Mouse (Mus musculus) heart, embryonic 13.5 days (tissue): ENCODE measurements around the gene Nudt3. TPM values are rescaled to one million over a fixed set of nuclear protein-coding genes. Genes with fewer than 3 reads are reported as not detected.

Source experiments
- ATAC-seq: fragments of 200-750 bp; cut with Nextera tagmentation; 2 replicates; pipeline ENCODE4 v1.8.0; 2017; ENCODE audit warnings: moderate TSS enrichment; ENCODE audit not compliant: insufficient number of reproducible peaks, low FRiP score, low TSS enrichment; ENCODE audit errors: extremely low read depth
- H3K27ac ChIP-seq: fragments of 300-500 bp; sonication (generic); replicated peaks from 2 replicates; pipeline ENCODE4 v1.5.1; 2015; ENCODE audit warnings: moderate library complexity, mild to moderate bottlenecking, inconsistent platforms
- H3K27me3 ChIP-seq: fragments of 300-500 bp; sonication (generic); replicated peaks from 2 replicates; pipeline ENCODE4 v1.6.1; 2015; ENCODE audit warnings: mild to moderate bottlenecking, inconsistent platforms
- H3K36me3 ChIP-seq: fragments of 300-500 bp; sonication (generic); 2 replicates; pipeline ENCODE4 v1.6.1; 2015; ENCODE audit warnings: mild to moderate bottlenecking, inconsistent platforms
- H3K4me1 ChIP-seq: fragments of 300-500 bp; sonication (generic); 2 replicates; pipeline ENCODE4 v1.6.1; 2015; ENCODE audit warnings: inconsistent platforms
- H3K4me2 ChIP-seq: fragments of 300-500 bp; sonication (generic); 2 replicates; pipeline ENCODE4 v1.6.1; 2015; ENCODE audit warnings: inconsistent platforms, mild to moderate bottlenecking, moderate library complexity
- H3K4me3 ChIP-seq: fragments of 300-500 bp; sonication (generic); 2 replicates; pipeline ENCODE4 v1.5.1; 2015; ENCODE audit warnings: moderate library complexity, mild to moderate bottlenecking, inconsistent platforms
- H3K9ac ChIP-seq: fragments of 300-500 bp; sonication (generic); 2 replicates; pipeline ENCODE4 v1.6.1; 2015; ENCODE audit warnings: inconsistent platforms, mild to moderate bottlenecking, moderate library complexity
- H3K9me3 ChIP-seq: fragments of 300-500 bp; sonication (generic); 2 replicates; pipeline ENCODE4 v1.6.1; 2016; ENCODE audit warnings: inconsistent platforms
- WGBS: fragments of 180-500 bp; shearing (Covaris S2); methylation state at CpG from one replicate; pipeline ENCODE4 v1.1.7; 2015; ENCODE audit warnings: mixed read lengths; 5-methylcytosine and 5-hydroxymethylcytosine counted together
- polyA plus RNA-seq: library from polyadenylated mRNA; unstranded; fragments of >200 nt; fragmentation: Nextera tagmentation; extraction: Ambion mirVana; gene quantifications from 2 replicates; pipeline ENCODE4 v1.2.1, GENCODE M21; 2015

The Nudt3 gene
- polyA plus RNA-seq, 1 experiment from 2014 or later, result 98.8 TPM

DNA sequence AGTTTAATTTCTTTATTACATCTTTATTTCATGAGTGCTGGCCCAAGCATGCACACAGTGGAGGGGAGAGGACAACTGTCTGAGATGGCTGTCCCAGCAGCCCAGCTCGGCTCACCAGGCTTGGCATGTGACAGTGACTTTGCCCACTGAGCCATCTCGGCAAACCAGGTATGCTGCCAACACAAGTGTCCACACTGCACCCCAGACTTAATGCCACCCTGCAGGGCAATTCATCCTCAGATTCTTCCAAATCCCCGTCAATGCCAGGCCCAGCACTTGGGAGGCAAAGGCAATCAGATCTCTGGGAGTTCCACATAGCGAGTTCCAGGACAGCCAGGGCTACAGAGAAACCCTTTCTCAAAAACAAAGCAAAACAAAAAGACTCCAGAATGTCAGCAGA lies 10.3 kb downstream of the Nudt3 start:
- Histone ChIP-seq H3K9me3 (no peaks in the 10 kb centered on the region), H3K27ac (no peak overlapping the region), H3K36me3 (peaks cover 35% of the 10 kb centered on the region), H3K4me1 (peaks cover 65% of the 10 kb centered on the region), H3K4me2 (no peak overlapping the region), H3K4me3 (no peak overlapping the region), H3K9ac (peak overlapping the region; percentile 33; the same call in 1 of the 2 replicates), H3K27me3 (no peaks in the 10 kb centered on the region)
- ATAC-seq, result no peak
- 80% methylated on average over 4 of the region's 4 CpGs for WGBS

GRCm38 (mm10) chr17:27611994-27612393 lies 11.3 kb downstream of the Nudt3 start:
- peaks cover 69% of the 10 kb centered on the region for H3K4me1 ChIP-seq

GRCm38 (mm10) chr17:27611519-27611884 lies 11.8 kb downstream of the Nudt3 start:
- Histone ChIP-seq H3K36me3 (peaks cover 26% of the 10 kb centered on the region), H3K27me3 (no peaks in the 10 kb centered on the region), H3K4me3 (no peak overlapping the region), H3K27ac (peak overlapping the region; percentile 69), H3K9ac (peak overlapping the region; percentile 34; the same call in 1 of the 2 replicates), H3K4me1 (peaks cover 72% of the 10 kb centered on the region), H3K9me3 (no peaks in the 10 kb centered on the region), H3K4me2 (no peak overlapping the region)
- 49% methylated on average over 3 of the region's 3 CpGs for WGBS
- no peak for ATAC-seq

More at GRCm38 (mm10) chr17:27611994-27612393, 11.3 kb downstream of the Nudt3 start:
- 68% methylated on average over 5 of the region's 5 CpGs for WGBS
- H3K27me3 ChIP-seq, result no peaks in the 10 kb centered on the region
- H3K27ac ChIP-seq, result peak overlapping the region; percentile 69; the same call in 1 of the 2 replicates
- H3K36me3 ChIP-seq, result peaks cover 31% of the 10 kb centered on the region
- H3K4me3 ChIP-seq, result no peak overlapping the region
- ATAC-seq, result no peak
- H3K9ac ChIP-seq, result peak overlapping the region; percentile 33
- no peaks in the 10 kb centered on the region for H3K9me3 ChIP-seq
- H3K4me2 ChIP-seq, result no peak overlapping the region

DNA sequence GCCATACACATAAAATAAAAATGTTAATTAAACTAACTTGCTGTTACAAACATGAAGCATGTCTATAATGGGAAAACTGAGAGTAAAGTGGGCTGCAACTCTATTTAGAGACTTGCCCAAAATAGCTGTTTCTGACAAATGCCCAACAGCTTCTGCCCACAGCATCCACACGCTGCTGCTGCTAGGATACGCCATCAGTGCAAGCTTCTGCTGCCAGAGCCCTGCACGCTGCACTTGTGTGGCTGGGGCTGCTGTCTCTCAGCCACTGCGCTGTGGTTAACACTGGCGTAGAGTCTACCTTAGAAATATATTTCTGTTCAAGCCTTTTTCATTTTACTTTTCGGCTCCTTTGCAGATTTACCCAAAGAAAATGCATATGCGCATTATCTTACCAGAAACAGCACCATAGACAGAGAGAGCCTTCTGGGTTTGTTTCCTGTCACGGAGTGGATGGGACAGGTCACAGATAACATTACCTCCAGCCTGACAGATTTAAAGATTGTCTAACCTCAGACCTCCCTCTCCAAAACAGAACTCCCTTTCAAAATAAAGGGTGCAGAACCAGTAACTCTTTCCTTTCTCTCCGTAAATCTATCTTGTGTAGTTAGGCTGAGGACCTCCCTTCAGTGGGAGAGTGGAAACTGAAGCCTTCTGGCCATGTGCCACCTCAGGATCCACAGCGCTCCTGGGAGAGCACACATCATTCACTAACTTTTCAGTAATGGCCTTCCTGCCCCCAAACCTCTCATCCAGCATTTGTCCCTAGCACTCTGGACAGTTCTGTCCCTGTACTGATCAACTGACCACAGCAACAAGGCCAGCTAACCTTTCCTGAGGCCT lies 12.4 kb downstream of the Nudt3 start:
- H3K27ac ChIP-seq, result peak overlapping the region; percentile 69
- peaks cover 72% of the 10 kb centered on the region for H3K4me1 ChIP-seq
- no peak overlapping the region; the same call in 1 of the 2 replicates for H3K4me2 ChIP-seq
- no peaks in the 10 kb centered on the region for H3K9me3 ChIP-seq
- ATAC-seq, result no peak
- peak overlapping the region; percentile 34; the same call in 1 of the 2 replicates for H3K9ac ChIP-seq
- no peak overlapping the region for H3K4me3 ChIP-seq
- H3K27me3 ChIP-seq, result no peaks in the 10 kb centered on the region
- WGBS, result 51% methylated on average over 10 of the region's 10 CpGs
- peaks cover 25% of the 10 kb centered on the region for H3K36me3 ChIP-seq

- Histone ChIP-seq H3K4me1 (peaks cover 73% of the 10 kb centered on the region), H3K27me3 (no peaks in the 10 kb centered on the region), H3K9ac (no peak overlapping the region), H3K36me3 (peaks cover 25% of the 10 kb centered on the region), H3K4me3 (no peak overlapping the region), H3K27ac (no peak overlapping the region), H3K9me3 (no peaks in the 10 kb centered on the region), H3K4me2 (no peak overlapping the region)
- ATAC-seq, result no peak
- 87% methylated on average over 7 of the region's 7 CpGs for WGBS
Measured at GRCm38 (mm10) chr17:27609576-27609975, 13.7 kb downstream of the Nudt3 start.

DNA sequence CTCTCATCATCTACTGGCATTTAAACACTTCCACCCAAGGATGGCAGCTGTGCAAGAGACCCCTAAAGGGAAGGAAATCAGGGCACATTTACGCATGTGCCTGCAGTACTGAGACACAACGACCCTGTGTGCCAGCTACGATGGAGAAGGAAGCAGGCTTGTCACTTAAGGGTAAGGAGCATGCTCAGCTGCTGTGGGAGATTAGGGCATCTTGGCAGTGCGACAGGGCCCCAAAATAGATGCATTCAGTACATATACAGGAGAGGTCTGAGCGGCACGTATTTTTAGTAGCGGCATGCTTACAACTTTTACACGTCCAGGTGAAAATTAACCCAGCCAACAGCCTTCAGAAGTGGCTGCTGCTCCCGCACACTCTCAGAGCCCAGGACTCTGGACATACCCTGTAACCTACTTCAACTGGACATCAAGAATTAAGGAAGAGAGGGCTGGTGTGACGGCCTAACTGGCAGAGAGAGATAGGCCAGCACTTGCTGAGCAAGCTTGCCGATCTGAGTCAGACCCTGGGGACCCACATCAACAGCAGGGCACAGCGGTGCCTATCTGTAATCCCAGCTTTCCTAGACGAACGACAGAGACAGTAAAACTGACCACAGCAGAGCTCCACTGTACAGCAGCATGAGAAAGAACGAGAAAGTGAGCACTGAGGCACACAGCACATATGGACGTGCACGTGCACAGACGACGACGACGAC lies 19.6 kb downstream of the Nudt3 start:
- Histone ChIP-seq H3K4me3 (peak overlapping the region; percentile 19; the same call in 1 of the 2 replicates), H3K9me3 (no peaks in the 10 kb centered on the region), H3K27ac (peak overlapping the region; percentile 89), H3K9ac (peak overlapping the region; percentile 53), H3K4me1 (peaks cover 81% of the 10 kb centered on the region), H3K27me3 (no peaks in the 10 kb centered on the region), H3K36me3 (peaks cover 12% of the 10 kb centered on the region), H3K4me2 (peak overlapping the region; percentile 56)
- ATAC-seq, result peak; percentile 47; the same call in 1 of the 2 replicates
- 40% methylated on average over 21 of the region's 21 CpGs for WGBS

DNA sequence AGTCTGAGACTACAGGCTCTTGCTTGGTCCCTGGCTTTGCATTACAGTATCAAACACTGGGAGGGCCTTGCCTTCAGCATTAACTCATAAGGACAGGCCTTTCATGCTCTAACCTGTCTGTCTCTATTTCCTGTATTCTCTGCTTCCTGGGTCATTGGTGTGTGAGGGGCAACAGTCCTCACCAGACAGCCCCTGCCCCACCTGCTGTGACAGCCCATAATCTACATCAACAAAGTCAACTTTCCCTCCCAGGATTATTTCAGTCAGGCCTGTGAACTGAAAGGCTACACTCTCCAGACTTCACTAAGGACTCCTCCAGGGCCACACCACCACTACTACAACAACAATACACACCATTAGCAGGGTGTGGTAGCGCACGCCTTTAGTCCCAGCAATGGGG lies 20.3 kb downstream of the Nudt3 start:
- Histone ChIP-seq H3K9ac (peak overlapping the region; percentile 53; the same call in 1 of the 2 replicates), H3K4me3 (no peak overlapping the region), H3K27ac (peak overlapping the region; percentile 89), H3K36me3 (peaks cover 7% of the 10 kb centered on the region; the same call in 1 of the 2 replicates), H3K27me3 (no peaks in the 10 kb centered on the region), H3K4me1 (peaks cover 87% of the 10 kb centered on the region), H3K9me3 (no peaks in the 10 kb centered on the region), H3K4me2 (peak overlapping the region; percentile 56)
- 81% methylated on average over 2 of the region's 2 CpGs for WGBS
- ATAC-seq, result no peak

- no peaks in the 10 kb centered on the region for H3K27me3 ChIP-seq
- no peak overlapping the region for H3K27ac ChIP-seq
- peaks cover 11% of the 10 kb centered on the region for H3K36me3 ChIP-seq
- H3K4me3 ChIP-seq, result no peak overlapping the region
- peaks cover 94% of the 10 kb centered on the region for H3K4me1 ChIP-seq
- no peaks in the 10 kb centered on the region for H3K9me3 ChIP-seq
- H3K9ac ChIP-seq, result peak overlapping the region; percentile 20; the same call in 1 of the 2 replicates
- no peak for ATAC-seq
- 71% methylated on average over 5 of the region's 5 CpGs for WGBS
- H3K4me2 ChIP-seq, result no peak overlapping the region
Measured at GRCm38 (mm10) chr17:27600869-27601268, 22.4 kb downstream of the Nudt3 start.

GRCm38 (mm10) chr17:27600286-27600685 lies 23.0 kb downstream of the Nudt3 start:
- Histone ChIP-seq H3K9me3 (no peaks in the 10 kb centered on the region), H3K4me1 (peaks cover 94% of the 10 kb centered on the region), H3K9ac (peak overlapping the region; percentile 20; the same call in 1 of the 2 replicates), H3K36me3 (peaks cover 17% of the 10 kb centered on the region), H3K4me2 (no peak overlapping the region), H3K27me3 (no peaks in the 10 kb centered on the region), H3K27ac (0 out of 2 replicates have a peak overlapping the region, but pooled peaks have one; percentile 8), H3K4me3 (no peak overlapping the region)
- ATAC-seq, result no peak
- 85% methylated on average over 3 of the region's 3 CpGs for WGBS

DNA sequence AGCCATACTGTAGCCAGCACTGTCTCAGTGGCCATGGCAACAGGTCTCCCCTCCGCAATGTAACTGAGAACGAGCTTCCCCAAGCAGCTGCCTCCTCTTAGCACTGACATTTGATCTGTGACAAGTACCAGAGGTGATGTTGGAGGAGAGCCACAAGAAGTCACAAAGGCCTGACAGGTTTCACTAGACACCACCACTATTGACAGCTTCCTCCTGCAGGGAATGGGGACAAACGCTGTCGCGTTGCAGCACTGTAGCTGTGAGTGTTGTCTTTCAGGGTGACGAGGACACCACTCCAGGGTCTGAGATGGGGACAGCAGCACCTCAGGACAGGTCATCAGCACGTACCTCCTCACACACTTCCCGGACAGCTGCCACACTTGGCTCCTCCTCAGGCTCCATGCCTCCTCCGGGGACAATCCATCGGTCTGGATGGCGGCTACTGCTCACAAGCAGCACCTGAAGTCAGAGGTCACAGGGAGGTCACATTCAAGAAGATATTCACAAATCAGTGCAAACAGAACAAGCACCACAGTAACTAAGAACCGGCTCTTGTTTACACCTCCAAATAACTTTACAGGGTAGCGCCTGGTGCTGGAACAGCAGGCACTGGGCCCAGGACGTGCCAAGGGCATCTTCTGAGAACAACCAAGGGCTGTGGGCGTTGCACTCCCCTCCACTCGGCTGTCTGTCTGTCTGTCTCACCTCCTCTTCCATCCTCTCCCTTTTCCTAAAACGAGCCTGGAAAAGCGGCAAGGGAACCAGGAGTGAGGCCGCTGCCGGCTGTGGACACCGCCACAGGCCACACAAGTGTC lies 26.7 kb downstream of the Nudt3 start:
- peaks cover 48% of the 10 kb centered on the region for H3K36me3 ChIP-seq
- H3K4me1 ChIP-seq, result peaks cover 82% of the 10 kb centered on the region
- peak; percentile 52 for ATAC-seq
- 0 out of 2 replicates have a peak overlapping the region, but pooled peaks have one; percentile 3 for H3K4me3 ChIP-seq
- peak overlapping the region; percentile 66 for H3K9ac ChIP-seq
- H3K9me3 ChIP-seq, result no peaks in the 10 kb centered on the region
- H3K4me2 ChIP-seq, result peak overlapping the region; percentile 33
- 42% methylated on average over 21 of the region's 21 CpGs for WGBS
- H3K27ac ChIP-seq, result peak overlapping the region; percentile 92
- H3K27me3 ChIP-seq, result no peaks in the 10 kb centered on the region
